Mouse (Mus musculus) lung, adult 2 months (tissue): Measurements from ENCODE around the gene Ppil6.

Experiments used
- CTCF ChIP-seq: fragments of 200-500 bp; IDR thresholded peaks from 2 replicates; pipeline ENCODE4 v1.5.1; 2011; ENCODE audit warnings: mild to moderate bottlenecking, low read length, control low read depth; ENCODE audit not compliant: insufficient read depth
- POLR2A ChIP-seq: fragments of 200-500 bp; IDR thresholded peaks from 2 replicates; pipeline ENCODE4 v1.6.1; 2011; ENCODE audit warnings: low read depth, mild to moderate bottlenecking, control low read depth, low read length, borderline replicate concordance; ENCODE audit errors: extremely low read depth

- no peak for TF ChIP-seq POLR2A
- TF ChIP-seq CTCF: no peak
Measured at GRCm38 (mm10) chr10:41450137-41450670, 40.0 kb upstream of the Ppil6 start, which contains the start of gene Zbtb24.
